Mouse (Mus musculus): ENCODE results near the gene Zfp385c.

- TF ChIP-seq CTCF (IDR thresholded peaks at IDR 0.05; ENCODE audit: extremely low read depth, insufficient read depth, low read length) (no peak), POLR2A (IDR thresholded peaks at IDR 0.05; ENCODE audit: extremely low read depth, insufficient read depth, low read length) (no peak)
These were observed 86.8 kb downstream of the Zfp385c start for GRCm38 (mm10) chr11:100605451-100605850.

All from cortical plate, adult 2 months (tissue).